Mouse (Mus musculus) spleen, adult 2 months (tissue): ENCODE results near the gene Galnt2.

ENCODE experiments used
- CTCF ChIP-seq: fragments of 200-500 bp; IDR thresholded peaks from 2 replicates; pipeline ENCODE4 v1.5.1; 2011; ENCODE audit warnings: mild to moderate bottlenecking, inconsistent platforms; ENCODE audit not compliant: insufficient read depth, insufficient read length, insufficient replicate concordance; ENCODE audit errors: extremely low read depth
- POLR2A ChIP-seq: fragments of 200-500 bp; IDR thresholded peaks from 2 replicates; pipeline ENCODE4 v1.6.1; 2011; ENCODE audit warnings: low read depth, low read length, inconsistent platforms

DNA sequence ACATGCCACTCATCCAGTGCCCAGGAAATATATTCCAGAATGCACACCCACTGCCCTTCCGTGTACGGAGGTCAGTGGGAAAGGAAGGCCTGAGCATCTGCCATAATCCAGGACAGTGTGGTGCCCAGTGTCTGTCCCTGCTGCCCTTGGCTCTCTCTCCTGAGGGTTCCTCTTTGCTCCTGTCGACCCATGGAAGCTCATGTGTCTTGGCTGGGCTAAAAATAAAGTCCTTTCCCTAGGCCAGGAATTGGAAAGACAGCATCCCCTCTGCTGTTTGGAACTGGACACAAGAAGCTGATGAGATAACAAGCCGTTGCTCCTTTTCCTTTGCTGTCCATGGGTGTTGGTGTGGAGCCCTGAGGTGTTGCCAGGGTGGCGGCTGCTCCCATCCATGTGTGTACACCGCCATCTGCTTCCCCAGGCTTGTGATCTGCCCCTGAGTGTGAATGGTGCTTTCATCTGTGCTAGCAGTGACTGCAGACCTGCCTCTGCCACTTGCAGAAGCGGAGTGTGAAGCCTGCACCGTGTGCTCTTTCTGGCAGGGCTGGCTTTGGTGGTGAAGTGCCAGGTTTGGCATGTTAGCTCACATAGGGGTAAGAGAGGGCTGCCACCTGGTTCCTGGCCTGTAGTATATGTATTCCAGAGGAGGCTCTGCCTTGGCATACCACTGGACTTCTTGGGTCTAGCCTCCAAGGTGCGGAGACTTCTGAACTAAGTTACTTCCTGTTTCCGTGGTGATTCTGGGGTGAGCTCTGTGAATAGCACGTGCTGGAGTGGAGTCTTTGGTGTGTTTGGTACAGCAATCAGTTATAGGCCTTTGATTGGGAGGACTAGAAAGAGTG, 50.7 kb downstream of the Galnt2 start:
- TF ChIP-seq CTCF (no peak), POLR2A (no peak)
